Mouse (Mus musculus) monocyte, adult 5-6 weeks (primary cell): ENCODE results near the gene Kyat1. TPM values are rescaled to one million over a fixed set of nuclear protein-coding genes. Genes with fewer than 3 reads are reported as not detected.
"Not testable (repeated sequence)": the region's sequence is repeated elsewhere in the genome, so short reads cannot be mapped to it uniquely, and the experiment has no call there.

ENCODE experiments used
- ATAC-seq: fragments of 153-309, 156-312 bp; replicated peaks from 2 replicates; pipeline ENCODE4 v1.8.0; 2017; ENCODE audit warnings: mild to moderate bottlenecking; ENCODE audit not compliant: low TSS enrichment, insufficient number of reproducible peaks, severe bottlenecking, poor library complexity, low FRiP score
- total RNA-seq: library from RNA; stranded (forward); fragments of 200-1000, 200-491, 200-594 nt; gene quantifications from 3 replicates; pipeline ENCODE4 v1.2.3, GENCODE M21; 2017

Kyat1 gene
- total RNA-seq, 1 experiment from 2014 or later, result 1.2 TPM

DNA sequence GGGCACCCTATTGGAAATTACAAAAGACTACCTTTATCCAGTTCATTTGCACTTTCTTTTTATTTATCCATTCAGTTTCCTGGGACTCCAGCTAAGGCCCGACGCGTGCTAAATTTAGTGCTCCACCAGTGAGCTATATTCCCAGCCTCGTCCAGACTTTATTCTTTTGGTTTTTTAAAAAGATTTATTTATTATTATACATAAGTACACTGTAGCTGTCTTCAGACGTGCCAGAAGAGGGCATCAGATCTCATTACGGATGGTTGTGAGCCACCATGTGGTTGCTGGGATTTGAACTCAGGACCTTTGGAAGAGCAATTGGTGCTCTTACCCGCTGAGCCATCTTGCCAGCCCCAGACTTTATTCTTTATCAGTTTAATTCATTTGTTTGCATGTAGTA, 26.9 kb downstream of the Kyat1 start:
- ATAC-seq, result not testable (repeated sequence)

DNA sequence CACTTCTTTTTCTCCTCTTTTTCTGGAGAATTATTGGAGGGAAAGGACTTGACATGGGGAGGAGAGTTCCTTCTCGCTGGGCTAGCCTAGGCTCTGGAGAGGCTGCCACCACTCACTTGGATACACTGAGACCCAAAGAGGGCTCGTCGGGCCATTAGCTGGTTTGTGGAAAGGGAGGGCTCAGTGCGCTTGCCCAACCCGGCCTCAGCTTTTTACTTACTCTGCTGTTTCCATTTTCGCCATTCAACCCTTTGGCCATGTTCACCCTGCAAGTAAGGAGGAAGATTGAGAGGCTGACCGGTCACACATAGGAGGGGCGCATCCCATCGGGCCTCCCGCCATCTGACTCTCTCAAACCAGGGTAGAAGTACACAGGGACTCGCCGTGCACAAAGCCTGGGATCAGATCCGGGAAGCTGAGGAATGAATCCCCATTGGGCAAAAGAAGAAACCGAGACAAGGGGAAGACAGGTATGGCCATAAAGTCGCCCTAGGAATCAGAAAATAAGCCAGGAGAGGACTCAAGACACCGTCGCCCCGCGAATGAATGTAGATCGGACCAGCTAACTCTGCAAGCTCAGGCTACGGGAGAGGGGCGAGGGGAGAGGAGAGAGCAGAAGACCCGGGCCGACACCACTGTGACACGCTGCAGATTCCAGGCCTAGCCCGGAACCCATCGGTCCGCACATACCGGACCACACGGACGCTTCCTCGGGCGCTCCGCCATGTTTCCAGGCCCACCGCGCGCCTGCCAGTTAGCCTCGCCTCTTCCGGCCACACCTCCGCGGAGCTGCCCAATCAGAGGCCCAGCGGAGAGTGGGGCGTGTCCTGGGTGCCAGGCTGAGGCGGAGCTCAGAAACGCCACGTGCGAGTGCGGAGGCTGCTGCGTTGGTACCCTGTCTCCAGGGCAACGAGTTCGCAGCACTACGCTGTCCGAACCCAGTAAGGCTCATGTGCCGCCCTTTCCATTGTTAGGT, 27.7 kb downstream of the Kyat1 start, which contains the start of gene Spout1:
Gene Spout1, minus strand, starts transcription at position 760 of the 976 bp plus-strand sequence.
- peak; percentile 99 for ATAC-seq

DNA sequence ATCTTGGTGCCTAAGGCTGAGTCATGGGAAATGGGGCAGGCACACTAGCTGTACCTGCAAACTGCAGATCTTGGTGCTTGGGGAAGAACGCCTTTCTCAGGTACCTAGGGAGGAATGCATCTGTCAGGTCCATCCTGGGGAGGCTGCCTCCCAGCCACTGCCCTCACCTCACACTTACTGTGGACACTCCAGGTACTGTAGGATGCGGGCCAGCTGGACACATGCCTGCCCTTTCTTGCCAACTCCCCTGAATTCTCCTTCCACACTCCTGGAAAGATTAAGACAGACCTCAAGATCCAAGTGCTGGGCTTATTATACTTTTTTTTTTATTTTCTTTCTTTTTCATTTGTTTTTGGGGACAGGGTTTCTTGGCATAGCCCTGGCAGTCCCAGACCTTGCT, 29.1 kb downstream of the Kyat1 start:
- ATAC-seq, result no peak

DNA sequence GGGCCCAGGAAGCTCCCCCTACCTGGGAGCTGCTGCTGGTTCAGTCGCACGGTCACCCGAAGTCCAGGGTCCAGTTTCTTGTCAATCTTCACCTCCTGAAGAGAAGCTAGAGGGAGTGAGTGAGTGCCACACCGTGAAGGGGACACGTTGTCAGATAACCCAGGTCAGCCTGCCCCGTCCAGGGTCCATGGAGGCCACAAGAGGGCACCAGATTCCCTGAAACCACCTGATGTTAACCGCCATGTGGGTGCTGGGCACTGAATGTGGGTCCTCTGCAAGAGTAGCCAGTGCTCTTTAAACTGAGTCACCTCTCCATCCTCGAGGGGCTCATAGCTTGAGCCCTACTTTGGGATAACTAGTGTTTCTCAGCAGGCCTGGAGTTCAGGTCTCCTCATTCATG, 29.8 kb downstream of the Kyat1 start:
- ATAC-seq, result no peak

DNA sequence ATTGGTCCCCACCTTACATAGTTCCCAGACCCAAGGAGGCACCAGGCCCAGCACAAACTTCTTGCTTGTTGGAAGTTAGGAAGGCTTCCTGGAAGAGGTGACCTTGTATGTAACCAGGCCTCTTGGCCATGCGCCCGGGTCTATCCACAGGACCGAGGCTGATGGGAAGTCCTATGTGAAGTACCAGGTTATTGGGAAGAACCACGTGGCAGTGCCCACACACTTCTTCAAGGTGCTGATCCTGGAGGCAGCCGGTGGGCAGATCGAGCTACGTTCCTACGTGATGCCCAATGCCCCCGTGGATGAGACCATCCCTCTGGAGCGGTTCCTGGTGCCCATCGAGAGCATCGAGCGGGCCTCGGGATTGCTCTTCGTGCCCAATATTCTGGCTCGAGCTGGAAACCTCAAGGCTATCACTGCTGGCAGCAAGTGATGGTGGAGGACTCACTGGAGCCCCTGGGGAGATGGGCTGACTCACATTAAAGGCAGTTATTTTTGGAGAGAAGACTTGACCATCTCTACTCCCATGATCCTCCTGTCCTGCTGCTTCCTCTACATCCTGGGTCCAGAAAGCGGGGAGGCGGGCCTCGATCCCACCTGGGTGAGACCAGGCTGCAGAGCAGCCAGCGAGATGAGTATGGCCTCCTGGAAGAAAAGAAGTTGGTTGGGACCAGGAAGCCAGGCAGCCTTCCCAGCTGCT, 32.0 kb downstream of the Kyat1 start:
- no peak for ATAC-seq

DNA sequence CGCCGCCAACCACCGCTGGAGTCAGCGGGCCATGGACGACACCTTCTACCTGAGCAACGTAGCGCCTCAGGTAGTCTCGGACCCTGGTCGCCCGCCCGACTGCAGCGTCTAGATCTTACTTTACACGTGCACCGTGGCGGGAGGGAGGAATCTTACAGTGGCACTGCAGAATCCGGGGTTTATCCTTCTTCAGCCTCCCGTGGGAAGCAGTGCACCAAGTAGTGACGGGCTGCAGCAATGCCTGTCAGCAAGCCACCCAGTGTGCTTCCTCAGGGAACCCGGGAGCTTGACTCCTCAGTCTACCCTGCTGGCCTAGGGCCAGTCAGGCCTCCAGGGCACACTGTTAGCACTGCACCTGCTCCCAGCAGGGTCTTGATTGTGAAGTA, 33.7 kb downstream of the Kyat1 start:
- no peak for ATAC-seq

DNA sequence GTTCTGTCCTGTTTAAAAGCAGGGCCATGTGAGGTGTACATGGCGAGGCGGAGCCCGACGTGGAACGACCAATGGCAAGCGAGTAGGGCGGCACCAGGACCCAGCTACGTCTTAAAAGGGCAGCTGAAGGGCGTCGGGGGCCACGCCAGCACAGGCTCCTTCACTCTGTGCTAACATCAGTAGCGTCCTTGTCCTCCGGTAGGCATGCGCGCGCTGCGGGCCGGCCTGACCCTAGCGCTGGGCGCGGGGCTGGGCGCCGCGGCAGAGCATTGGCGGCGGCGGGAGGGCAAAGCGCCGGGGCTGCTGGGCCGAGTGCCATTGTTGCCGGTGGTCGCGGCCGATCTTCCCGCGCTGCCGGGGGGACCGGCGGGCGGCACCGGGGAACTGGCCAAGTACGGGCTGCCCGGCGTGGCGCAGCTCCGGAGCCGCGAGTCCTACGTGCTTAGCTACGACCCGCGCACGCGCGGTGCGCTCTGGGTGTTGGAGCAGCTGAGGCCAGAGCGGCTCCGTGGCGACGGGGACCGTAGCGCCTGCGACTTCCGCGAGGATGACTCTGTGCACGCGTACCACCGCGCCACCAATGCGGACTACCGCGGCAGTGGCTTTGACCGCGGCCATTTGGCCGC, 34.2 kb downstream of the Kyat1 start, which contains the start of gene Endog:
Gene Endog, plus strand, starts transcription at position 123 of the 626 bp plus-strand sequence.
- peak; percentile 84 for ATAC-seq

DNA sequence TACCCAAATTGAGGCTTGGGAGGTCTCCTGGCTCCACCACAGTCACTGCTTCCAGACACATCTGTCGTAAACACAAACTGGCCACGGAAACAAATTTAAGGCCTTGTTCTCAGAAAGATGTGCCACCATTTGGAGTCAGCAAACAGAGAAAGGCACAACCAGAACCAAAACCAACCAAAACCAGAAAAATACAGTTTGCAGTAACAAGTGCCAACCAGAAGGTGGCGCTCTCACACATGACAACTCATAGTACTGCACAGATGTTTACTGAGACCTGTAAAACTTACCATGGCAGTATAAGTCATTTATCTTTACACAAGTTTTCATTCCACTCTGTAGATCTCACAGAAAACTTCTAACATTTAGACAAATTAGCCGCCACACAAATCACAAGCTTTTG, 39.0 kb downstream of the Kyat1 start:
- no peak for ATAC-seq

DNA sequence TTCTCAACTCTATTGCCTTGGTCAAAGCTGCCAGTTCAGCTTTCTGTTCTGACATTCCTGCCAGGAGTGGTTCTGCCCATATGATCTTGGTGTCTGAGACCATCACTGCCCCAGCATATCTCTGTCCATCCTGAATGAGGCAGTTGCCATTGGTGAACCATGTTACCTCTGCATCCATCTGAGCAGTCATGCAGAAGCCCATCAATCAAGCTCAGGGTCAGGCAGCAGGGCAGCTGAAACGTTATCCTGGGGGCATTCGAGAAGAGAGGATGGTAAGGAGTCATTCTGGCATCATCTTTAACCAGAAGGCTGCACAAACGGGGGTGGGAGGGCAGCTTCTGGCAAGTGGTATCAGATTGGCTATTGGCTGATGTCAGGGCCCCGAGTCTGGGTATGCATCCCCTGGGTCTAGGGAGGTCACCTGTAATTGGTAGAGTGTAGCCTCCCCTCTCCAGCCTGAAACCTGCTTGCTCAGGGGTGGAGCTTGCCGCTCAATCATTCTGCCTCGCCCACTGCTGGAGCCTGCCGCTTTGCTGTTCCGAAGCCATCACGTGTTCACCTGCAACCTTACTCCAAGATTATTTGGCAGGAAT, 41.2 kb downstream of the Kyat1 start:
- no peak for ATAC-seq

DNA sequence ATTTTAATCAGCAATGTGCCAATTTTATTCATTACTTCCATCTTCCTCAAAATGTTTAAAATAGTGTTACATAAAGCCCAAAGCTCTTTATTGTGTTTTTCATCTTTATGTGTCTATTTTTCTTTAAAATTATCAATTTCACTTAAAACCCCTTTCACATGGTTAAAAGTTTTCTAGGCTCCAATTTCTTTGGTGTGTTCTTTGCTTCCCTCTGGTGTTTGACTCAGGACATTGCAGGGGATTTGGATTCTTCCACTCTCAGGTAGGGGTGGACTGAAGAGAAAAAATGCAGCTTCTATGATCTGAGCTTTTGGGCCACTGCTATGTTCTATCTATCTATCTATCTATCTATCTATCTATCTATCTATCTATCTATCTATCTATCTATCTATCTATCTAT, 43.8 kb downstream of the Kyat1 start:
- 0 out of 2 replicates have a peak, but pooled peaks have one; percentile 63 for ATAC-seq

DNA sequence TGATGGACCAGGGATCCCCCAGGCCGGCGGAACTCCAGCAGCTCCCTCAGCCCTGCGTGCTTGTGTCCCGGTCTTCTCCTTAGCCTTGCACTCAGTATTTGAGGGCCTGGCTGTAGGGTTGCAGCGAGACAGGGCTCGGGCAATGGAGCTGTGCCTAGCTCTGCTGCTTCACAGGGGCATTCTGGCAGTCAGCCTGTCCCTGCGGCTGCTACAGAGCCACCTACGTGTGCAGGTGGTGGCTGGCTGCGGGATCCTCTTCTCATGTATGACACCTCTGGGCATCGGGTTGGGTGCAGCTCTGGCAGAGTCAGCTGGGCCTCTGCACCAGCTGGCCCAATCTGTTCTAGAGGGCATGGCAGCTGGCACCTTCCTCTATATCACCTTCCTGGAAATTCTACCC, 45.8 kb downstream of the Kyat1 start:
- not testable (repeated sequence) for ATAC-seq

DNA sequence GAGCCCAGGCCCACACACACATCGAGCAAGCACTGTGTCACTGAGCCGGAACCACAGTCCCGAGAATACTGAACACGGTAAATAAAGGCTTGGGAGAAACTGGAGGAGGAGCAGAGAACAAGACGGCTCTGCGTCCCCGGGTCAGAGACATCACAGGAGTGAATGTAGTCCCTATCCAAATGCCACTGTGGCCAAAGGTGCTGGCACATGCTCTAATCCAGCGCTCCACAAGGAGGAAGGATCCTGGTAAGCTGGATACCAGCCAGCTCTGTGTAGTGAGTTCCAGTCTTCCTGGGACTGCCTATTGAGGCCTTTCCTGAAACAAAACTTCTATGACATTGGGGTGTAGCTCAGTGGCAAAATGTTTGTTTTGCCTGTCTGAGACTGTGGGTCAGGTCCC, 53.0 kb downstream of the Kyat1 start:
- ATAC-seq, result no peak

DNA sequence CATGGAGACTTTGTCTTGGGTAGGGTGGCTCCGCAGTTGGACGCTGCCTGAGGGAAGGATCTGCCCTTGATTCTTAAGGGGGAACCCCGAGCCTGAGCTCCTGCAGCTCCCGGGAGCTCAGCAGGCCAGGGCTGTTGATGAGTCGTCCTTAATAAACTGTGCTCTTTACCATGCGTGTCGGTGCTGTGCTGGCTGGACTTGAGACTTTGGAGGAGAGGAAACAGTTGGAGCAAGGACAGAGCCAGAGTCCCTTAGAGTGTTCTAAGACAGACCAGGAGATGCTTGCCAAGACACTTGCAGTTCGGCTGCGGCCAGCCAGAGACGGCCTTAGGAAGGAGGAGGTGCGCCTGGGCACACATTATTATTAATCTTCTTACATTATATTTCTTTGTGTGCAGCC, 53.8 kb downstream of the Kyat1 start:
- no peak for ATAC-seq

DNA sequence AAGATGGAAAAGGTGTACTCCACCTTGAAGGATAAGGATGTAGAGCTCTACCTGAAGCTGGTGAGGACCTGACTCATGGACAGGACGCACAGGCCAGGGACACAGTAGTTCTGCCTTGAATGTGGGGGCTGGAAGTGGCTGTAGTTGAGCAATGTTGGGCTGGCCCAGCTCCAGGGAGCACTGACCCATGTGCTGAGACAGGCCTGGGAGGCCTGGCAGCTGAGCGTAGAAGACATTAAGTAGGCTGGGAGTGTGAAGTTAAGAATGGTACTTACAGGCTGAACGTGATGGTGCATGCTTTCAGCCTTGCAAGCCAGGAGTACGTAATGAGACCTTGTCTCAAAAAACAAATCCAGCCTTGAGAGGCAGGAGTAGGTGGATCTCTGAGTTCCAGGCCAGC, 58.2 kb downstream of the Kyat1 start:
- no peak for ATAC-seq

DNA sequence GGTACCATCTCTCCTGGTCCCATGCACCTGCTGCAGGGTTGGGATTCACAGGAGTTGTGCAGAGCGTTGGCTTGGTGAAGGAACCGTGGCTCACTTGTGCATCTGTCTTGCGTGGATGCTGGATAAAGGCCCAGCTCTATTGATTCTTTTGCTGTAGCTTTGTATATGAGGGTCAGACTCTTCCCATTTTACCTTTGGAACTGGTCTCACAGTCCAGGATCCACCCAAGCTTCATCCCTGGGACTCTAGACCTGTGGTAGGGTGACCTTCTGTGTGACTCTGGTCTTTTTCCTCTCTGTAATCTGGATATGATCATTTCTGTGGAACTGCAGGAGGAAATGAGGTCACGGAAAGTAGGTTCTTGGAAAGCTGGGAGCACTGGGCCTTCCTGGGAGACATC, 61.2 kb downstream of the Kyat1 start:
- no peak for ATAC-seq

DNA sequence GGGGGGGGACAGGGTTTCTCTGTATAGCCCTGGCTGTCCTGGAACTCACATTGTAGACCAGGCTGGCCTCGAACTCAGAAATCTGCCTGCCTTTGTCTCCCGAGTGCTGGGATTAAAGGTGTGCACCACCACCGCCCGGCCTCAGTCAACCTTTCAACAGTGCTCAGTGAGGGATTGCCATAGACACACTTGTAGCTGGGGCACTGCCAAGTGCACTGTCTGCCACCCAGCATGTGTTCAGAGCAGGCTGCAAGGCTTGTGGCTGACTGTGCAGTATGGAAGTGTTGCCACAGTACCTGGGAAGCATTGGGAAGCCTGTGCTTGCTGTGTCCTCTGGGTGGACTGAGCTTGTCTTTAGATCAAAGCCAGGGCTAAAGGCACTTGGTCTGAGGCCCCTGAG, 65.6 kb downstream of the Kyat1 start:
- not testable (repeated sequence) for ATAC-seq

DNA sequence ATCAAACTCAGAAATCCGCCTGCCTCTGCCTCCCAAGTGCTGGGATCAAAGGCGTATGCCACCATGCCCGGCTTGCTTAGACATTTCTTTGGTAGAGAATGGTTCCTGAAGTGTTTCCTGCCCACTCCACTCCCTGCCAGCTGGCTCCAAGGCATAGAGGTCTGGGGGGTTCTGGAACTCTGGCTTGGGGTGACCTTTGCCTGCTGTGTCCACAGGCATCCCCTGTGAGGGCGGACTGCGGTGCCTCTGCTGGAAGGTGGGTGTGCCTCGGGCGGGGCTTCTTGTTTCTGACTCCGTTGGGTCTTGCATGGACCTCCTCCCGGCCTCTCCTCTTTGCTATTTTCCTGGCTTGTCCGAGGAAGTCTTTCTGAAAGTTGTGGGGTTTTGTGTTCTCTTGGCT, 69.2 kb downstream of the Kyat1 start:
- no peak for ATAC-seq
